11 mouse cellular contexts compared by ENCODE assay signal in the genomic region with DNA sequence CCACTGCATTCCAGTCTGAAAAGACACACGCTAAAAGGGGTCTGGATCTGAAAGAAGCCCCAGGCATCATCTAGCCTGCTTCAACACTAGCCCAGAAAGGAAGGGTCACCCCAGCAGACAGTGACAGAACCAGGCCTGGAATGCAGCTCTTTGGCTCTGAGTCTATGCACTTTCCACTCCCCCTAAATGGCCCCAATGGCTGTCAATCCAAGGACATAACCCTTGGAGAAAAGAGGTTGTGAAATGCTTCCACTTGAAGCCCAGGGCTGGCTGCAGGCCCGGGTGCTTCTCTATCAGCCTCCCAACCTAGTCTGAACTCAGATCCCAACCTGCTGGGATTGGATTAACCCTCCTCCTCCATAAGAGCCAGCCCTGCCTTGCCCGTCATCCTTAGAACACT.
DNase-seq lines count a peak whose midpoint lies in the region; ATAC-seq lines count a peak whose summit lies in the region.
"Had no signal": no experiment of that assay in that cellular context is flagged by ENCODE, and none has a peak within 500 bp of the region (broad histone marks: within the 10 kb centered on the region; RNA-seq: fewer than 3 reads in every experiment).

No protein-coding gene starts in this region.

- no peak overlapping the region for H3K27ac ChIP-seq in midbrain, embryonic 11.5 days (ENCODE audit: low read depth, low read length)
- H3K27ac ChIP-seq: limb, embryonic 15.5 days; midbrain, embryonic 12.5 days had no signal

- WGBS in midbrain, embryonic 11.5 days: 80% methylated on average over 3 of the region's 3 CpGs

- peak; percentile 21 for DNase-seq in ovary, adult 18-20 months (ENCODE audit: low spot score)
- no peak for DNase-seq in ovary, postnatal 10 days (ENCODE audit: low spot score)
- DNase-seq in gastrocnemius, postnatal 25 days: peak; percentile 77
- DNase-seq in heart, postnatal 25 days (ENCODE audit: low spot score): peak; percentile 66
- peak; percentile 80 for DNase-seq in skeletal muscle tissue, adult 2 months (ENCODE audit: low read depth, low spot score)
- DNase-seq in right cerebral cortex, postnatal 4 days: no peak
- no peak for DNase-seq in midbrain, embryonic 11.5 days (ENCODE audit: low spot score, missing footprints)
- DNase-seq: layer of hippocampus, adult 9-11 months had no signal

- no peaks in the 10 kb centered on the region for H3K9me3 ChIP-seq in midbrain, embryonic 11.5 days (ENCODE audit: control insufficient read depth, low read length)
- H3K9me3 ChIP-seq: limb, embryonic 15.5 days; midbrain, embryonic 12.5 days had no signal

- no peak for ATAC-seq in midbrain, embryonic 11.5 days (ENCODE audit: low FRiP score)
- ATAC-seq in frontal cortex, adult (ENCODE audit: low TSS enrichment): no peak

- no peak overlapping the region for H3K4me2 ChIP-seq in midbrain, embryonic 11.5 days
- H3K4me2 ChIP-seq: limb, embryonic 15.5 days; midbrain, embryonic 12.5 days had no signal

- intact Hi-C loops in heart, postnatal 25 days (cut with DNase I): loop anchor here (5.0 kb wide), 2 partner anchors 54 to 191 kb away; no protein-coding TSS in a partner anchor

- H3K4me1 ChIP-seq in midbrain, embryonic 11.5 days (ENCODE audit: control insufficient read depth, insufficient read depth, low read length): no peaks in the 10 kb centered on the region
- H3K4me1 ChIP-seq: limb, embryonic 15.5 days; midbrain, embryonic 12.5 days had no signal

- no peaks in the 10 kb centered on the region for H3K36me3 ChIP-seq in midbrain, embryonic 11.5 days (ENCODE audit: control insufficient read depth, insufficient read depth, low read length)
- H3K36me3 ChIP-seq: limb, embryonic 15.5 days; midbrain, embryonic 12.5 days had no signal

- no peak overlapping the region for H3K9ac ChIP-seq in midbrain, embryonic 11.5 days (ENCODE audit: low read length)
- H3K9ac ChIP-seq: limb, embryonic 15.5 days; midbrain, embryonic 12.5 days had no signal

- H3K4me3 ChIP-seq in midbrain, embryonic 11.5 days (ENCODE audit: low read depth, low read length): no peak overlapping the region
- H3K4me3 ChIP-seq: limb, embryonic 15.5 days; midbrain, embryonic 12.5 days had no signal

- H3K27me3 ChIP-seq in midbrain, embryonic 11.5 days (ENCODE audit: control insufficient read depth, insufficient read depth, low read length): no peaks in the 10 kb centered on the region
- H3K27me3 ChIP-seq: limb, embryonic 15.5 days; midbrain, embryonic 12.5 days had no signal

Comparison
In these comparisons a context has a peak if more than half of its experiments do, and no peak if none do; other contexts are left out.
1. DNase-seq: peak in ovary, adult 18-20 months (single experiment), gastrocnemius, postnatal 25 days (single experiment), heart, postnatal 25 days (single experiment) and skeletal muscle tissue, adult 2 months (single experiment); none in ovary, postnatal 10 days (single experiment), right cerebral cortex, postnatal 4 days (single experiment) and midbrain, embryonic 11.5 days (single experiment).